Comparison of ENCODE assay signal across 24 mouse cellular contexts in genomic region chr9:121205046-121205445, GRCm38 (mm10).
A peak's percentile ranks its signal among the peaks of the same experiment; 100 is the strongest.
DNase-seq lines count a peak whose midpoint lies in the region; ATAC-seq and TF ChIP-seq lines count a peak whose summit lies in the region.
"Had no signal": no experiment of that assay in that cellular context is flagged by ENCODE, and none has a peak within 500 bp of the region (broad histone marks: within the 10 kb centered on the region; RNA-seq: fewer than 3 reads in every experiment).

No protein-coding gene starts in this region.

- H3K9ac ChIP-seq in forebrain, embryonic 15.5 days (replicated peaks) = no peak overlapping the region
- H3K9ac ChIP-seq in hindbrain, embryonic 11.5 days (ENCODE audit: low read depth, low read length) = no peak overlapping the region
- H3K9ac ChIP-seq in hindbrain, postnatal 0 days (replicated peaks; ENCODE audit: low read length) = no peak overlapping the region
- H3K9ac ChIP-seq: embryonic facial prominence, embryonic 15.5 days; hindbrain, embryonic 14.5 days; midbrain, embryonic 12.5 days; neural tube, embryonic 13.5 days had no signal

- H3K9me3 ChIP-seq in forebrain, embryonic 10.5 days = peaks cover 13% of the 10 kb centered on the region; the same call in 1 of the 2 replicates
- 0 out of 2 replicates have a peak, but pooled peaks cover 6% of the 10 kb centered on the region for H3K9me3 ChIP-seq in forebrain, embryonic 15.5 days
- peaks cover 2% of the 10 kb centered on the region; the same call in 1 of the 2 replicates for H3K9me3 ChIP-seq in hindbrain, embryonic 11.5 days (ENCODE audit: control insufficient read depth, low read length)
- 0 out of 2 replicates have a peak, but pooled peaks cover 7% of the 10 kb centered on the region for H3K9me3 ChIP-seq in hindbrain, postnatal 0 days (ENCODE audit: low read length)
- H3K9me3 ChIP-seq: embryonic facial prominence, embryonic 15.5 days had no signal

- no peak overlapping the region for H3K4me2 ChIP-seq in forebrain, embryonic 15.5 days (replicated peaks)
- no peak overlapping the region for H3K4me2 ChIP-seq in hindbrain, embryonic 11.5 days (replicated peaks; ENCODE audit: low read depth, low read length)
- no peak overlapping the region for H3K4me2 ChIP-seq in hindbrain, postnatal 0 days (ENCODE audit: low read depth, low read length)
- H3K4me2 ChIP-seq: embryonic facial prominence, embryonic 15.5 days; hindbrain, embryonic 14.5 days; midbrain, embryonic 12.5 days; neural tube, embryonic 13.5 days had no signal

- ATAC-seq in forebrain, embryonic 15.5 days (replicated peaks) = no peak
- no peak for ATAC-seq in hindbrain, embryonic 11.5 days (ENCODE audit: low FRiP score)
- no peak for ATAC-seq in hindbrain, postnatal 0 days
- ATAC-seq: CD4-positive, CD25-positive, alpha-beta regulatory T cell, adult 4 months had no signal

- no peak overlapping the region for H3K4me3 ChIP-seq in forebrain, embryonic 10.5 days
- no peak overlapping the region for H3K4me3 ChIP-seq in forebrain, embryonic 15.5 days
- no peak overlapping the region for H3K4me3 ChIP-seq in hindbrain, embryonic 11.5 days (ENCODE audit: low read depth, low read length)
- no peak overlapping the region for H3K4me3 ChIP-seq in hindbrain, postnatal 0 days (ENCODE audit: low read length)
- H3K4me3 ChIP-seq: embryonic facial prominence, embryonic 15.5 days; midbrain, embryonic 12.5 days; myocyte; neural tube, embryonic 13.5 days had no signal

- peaks cover 55% of the 10 kb centered on the region for H3K36me3 ChIP-seq in forebrain, embryonic 10.5 days (replicated peaks)
- H3K36me3 ChIP-seq in forebrain, embryonic 15.5 days = peaks cover 9% of the 10 kb centered on the region; the same call in 1 of the 2 replicates
- no peaks in the 10 kb centered on the region for H3K36me3 ChIP-seq in hindbrain, embryonic 11.5 days (ENCODE audit: control insufficient read depth, insufficient read depth, low read length)
- no peaks in the 10 kb centered on the region for H3K36me3 ChIP-seq in hindbrain, postnatal 0 days (ENCODE audit: insufficient read depth, low read length)
- H3K36me3 ChIP-seq: embryonic facial prominence, embryonic 15.5 days had no signal

- no peak for TF ChIP-seq CTCF in hindbrain, postnatal 0 days (IDR thresholded peaks at IDR 0.05; ENCODE audit: low read depth)

- H3K27ac ChIP-seq in forebrain, embryonic 10.5 days = 0 out of 2 replicates have a peak overlapping the region, but pooled peaks have one; percentile 20
- no peak overlapping the region; the same call in 1 of the 2 replicates for H3K27ac ChIP-seq in forebrain, embryonic 15.5 days (replicated peaks)
- H3K27ac ChIP-seq in hindbrain, embryonic 11.5 days (ENCODE audit: low read depth, low read length) = 0 out of 2 replicates have a peak overlapping the region, but pooled peaks have one; percentile 10
- no peak overlapping the region for H3K27ac ChIP-seq in hindbrain, postnatal 0 days
- H3K27ac ChIP-seq: embryonic facial prominence, embryonic 15.5 days; neural tube, embryonic 13.5 days had no signal

- DNase-seq in forebrain, embryonic 10.5 days (ENCODE audit: extremely low spot score, low spot score) = no peak
- no peak for DNase-seq in hindbrain, embryonic 11.5 days (ENCODE audit: low spot score)
- DNase-seq in hindbrain, postnatal 0 days (ENCODE audit: low spot score) = no peak
- peak; percentile 13 to 40 for DNase-seq in urinary bladder, postnatal 4 days (ENCODE audit: low spot score in 2 of 2)
- no peak for DNase-seq in urinary bladder, adult 18-20 months (ENCODE audit: low spot score in 2 of 2)
- DNase-seq in embryo, embryonic 10 days (ENCODE audit: low spot score) = no peak
- DNase-seq: cerebellum, adult 18-20 months; gastrocnemius, postnatal 10 days; heart, adult 18-20 months; heart, postnatal 36 days; kidney, adult 2 months; kidney, postnatal 10 days; left cerebral cortex, postnatal 4 days; lung, adult 18-20 months; lung, postnatal 10 days; thymus, adult 18-20 months; thymus, postnatal 36 days had no signal

- H3K27me3 ChIP-seq in forebrain, embryonic 10.5 days (ENCODE audit: poor library complexity, severe bottlenecking) = no peaks in the 10 kb centered on the region
- H3K27me3 ChIP-seq in forebrain, embryonic 15.5 days = no peaks in the 10 kb centered on the region
- H3K27me3 ChIP-seq in hindbrain, embryonic 11.5 days (ENCODE audit: control insufficient read depth, insufficient read depth, low read length) = no peaks in the 10 kb centered on the region
- H3K27me3 ChIP-seq in hindbrain, postnatal 0 days (ENCODE audit: insufficient read depth, low read length) = no peaks in the 10 kb centered on the region
- H3K27me3 ChIP-seq: embryonic facial prominence, embryonic 15.5 days; midbrain, embryonic 12.5 days; neural tube, embryonic 13.5 days had no signal

- WGBS in forebrain, embryonic 10.5 days = 85% methylated on average over 7 of the region's 7 CpGs
- 87% methylated on average over 7 of the region's 7 CpGs for WGBS in forebrain, embryonic 15.5 days
- WGBS in hindbrain, embryonic 11.5 days = 64% methylated on average over 7 of the region's 7 CpGs
- WGBS in hindbrain, postnatal 0 days = 66% methylated on average over 7 of the region's 7 CpGs

- no peaks in the 10 kb centered on the region for H3K4me1 ChIP-seq in forebrain, embryonic 10.5 days
- no peaks in the 10 kb centered on the region for H3K4me1 ChIP-seq in forebrain, embryonic 15.5 days
- H3K4me1 ChIP-seq in hindbrain, embryonic 11.5 days (replicated peaks; ENCODE audit: control insufficient read depth, insufficient read depth, low read length) = 0 out of 2 replicates have a peak, but pooled peaks cover 2% of the 10 kb centered on the region
- H3K4me1 ChIP-seq in hindbrain, postnatal 0 days (ENCODE audit: insufficient read depth, low read length) = no peaks in the 10 kb centered on the region

Comparison
In these comparisons a context has a peak if more than half of its experiments do, and no peak if none do; other contexts are left out.
1. DNase-seq: peak in urinary bladder, postnatal 4 days (2 of 2); none in forebrain, embryonic 10.5 days (single experiment), hindbrain, embryonic 11.5 days (single experiment), hindbrain, postnatal 0 days (single experiment), urinary bladder, adult 18-20 months (0 of 2) and embryo, embryonic 10 days (single experiment).
2. H3K27ac ChIP-seq: peak in forebrain, embryonic 10.5 days (single experiment) and hindbrain, embryonic 11.5 days (single experiment); none in forebrain, embryonic 15.5 days (single experiment) and hindbrain, postnatal 0 days (single experiment).